Mouse (Mus musculus) stomach, postnatal 0 days (tissue): ENCODE results near the gene Rab7b. TPM values are rescaled to one million over a fixed set of nuclear protein-coding genes. Genes with fewer than 3 reads are reported as not detected.

Source experiments
- ATAC-seq: fragments of 200-750 bp; cut with Nextera tagmentation; 2 replicates; pipeline ENCODE4 v1.8.0; 2017; ENCODE audit not compliant: low FRiP score, low TSS enrichment
- DNase-seq: peaks from one replicate; pipeline ENCODE4 v3.0.0-alpha.2; 2016; ENCODE audit warnings: low spot score
- H3K27ac ChIP-seq: fragments of 300-500 bp; sonication (generic); replicated peaks from 2 replicates; pipeline ENCODE4 v1.5.1; 2014; ENCODE audit warnings: mild to moderate bottlenecking, control low read depth
- H3K27me3 ChIP-seq: fragments of 300-500 bp; sonication (generic); 2 replicates; pipeline ENCODE4 v1.6.1; 2014; ENCODE audit warnings: low read length; ENCODE audit not compliant: control insufficient read depth, insufficient read depth
- H3K36me3 ChIP-seq: fragments of 300-500 bp; sonication (generic); 2 replicates; pipeline ENCODE4 v1.6.1; 2014; ENCODE audit warnings: low read length, mixed read lengths; ENCODE audit not compliant: control insufficient read depth, insufficient read depth
- H3K4me1 ChIP-seq: fragments of 300-500 bp; sonication (generic); replicated peaks from 2 replicates; pipeline ENCODE4 v1.6.1; 2014; ENCODE audit warnings: antibody characterized with exemption; ENCODE audit not compliant: control insufficient read depth, insufficient read depth
- H3K4me2 ChIP-seq: fragments of 300-500 bp; sonication (generic); replicated peaks from 2 replicates; pipeline ENCODE4 v1.6.1; 2014; ENCODE audit warnings: low read depth, mild to moderate bottlenecking, control low read depth, moderate library complexity
- H3K4me3 ChIP-seq: fragments of 300-500 bp; sonication (generic); 2 replicates; pipeline ENCODE4 v1.5.1; 2014; ENCODE audit warnings: low read depth, low read length, control low read depth
- H3K9ac ChIP-seq: fragments of 300-500 bp; sonication (generic); 2 replicates; pipeline ENCODE4 v1.6.1; 2014; ENCODE audit warnings: mild to moderate bottlenecking, low read length, control low read depth, mixed read lengths
- H3K9me3 ChIP-seq: fragments of 300-500 bp; sonication (generic); 2 replicates; pipeline ENCODE4 v1.6.1; 2016; ENCODE audit warnings: low read length; ENCODE audit not compliant: control insufficient read depth
- CTCF ChIP-seq: IDR thresholded peaks from 2 replicates; pipeline ENCODE4 v1.5.1; 2016; ENCODE audit warnings: antibody characterized with exemption, low read depth, mild to moderate bottlenecking, moderate library complexity
- EP300 ChIP-seq: optimal IDR thresholded peaks from 2 replicates; pipeline ENCODE3; 2016; ENCODE audit warnings: antibody characterized with exemption
- WGBS: fragments of 180-500 bp; shearing (Covaris S2); extraction: QIAGEN DNeasy Blood & Tissue Kit; methylation state at CpG from one replicate; pipeline ENCODE4 v1.1.7; 2014; 5-methylcytosine and 5-hydroxymethylcytosine counted together
- polyA plus RNA-seq: library from polyadenylated mRNA; unstranded; fragments of >200 nt; fragmentation: Nextera tagmentation; extraction: Ambion mirVana; gene quantifications from 2 replicates; pipeline ENCODE4 v1.2.1, GENCODE M21; 2015

The Rab7b gene
- polyA plus RNA-seq, 1 experiment from 2014 or later, result 13.5 TPM

DNA sequence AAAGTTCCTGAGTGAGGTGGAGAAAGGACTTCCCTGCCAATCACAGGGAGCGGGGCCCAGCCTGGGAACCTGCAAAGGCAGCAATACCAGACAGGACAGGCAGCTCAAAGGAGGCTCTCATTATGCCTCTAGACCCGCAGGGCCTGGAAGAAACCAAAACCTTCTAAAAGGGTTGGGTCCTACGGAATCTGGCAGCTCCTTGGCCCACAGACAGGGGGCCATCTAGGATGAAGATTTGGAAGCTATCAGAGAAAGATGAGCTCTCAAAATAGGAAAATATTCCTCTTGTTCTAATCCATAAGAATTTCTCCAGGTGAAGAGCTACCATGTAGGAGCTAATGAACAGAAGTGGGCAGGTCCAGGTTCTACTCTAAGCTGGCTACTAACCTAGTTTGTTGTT is 521 bp downstream of the Rab7b start:
- H3K36me3 ChIP-seq, result no peaks in the 10 kb centered on the region
- peak overlapping the region; percentile 70 for H3K27ac ChIP-seq
- peak overlapping the region; percentile 31 for H3K4me3 ChIP-seq
- no peak for DNase-seq
- TF ChIP-seq EP300 (no peak), CTCF (peak; percentile 24; the same call in 1 of the 2 replicates)
- no peak for ATAC-seq
- H3K9me3 ChIP-seq, result no peaks in the 10 kb centered on the region
- no peaks in the 10 kb centered on the region for H3K27me3 ChIP-seq
- 52% methylated on average over 3 of the region's 3 CpGs for WGBS
- H3K4me2 ChIP-seq, result peak overlapping the region; percentile 46
- H3K9ac ChIP-seq, result peak overlapping the region; percentile 52
- H3K4me1 ChIP-seq, result peaks cover 3% of the 10 kb centered on the region; the same call in 1 of the 2 replicates

DNA sequence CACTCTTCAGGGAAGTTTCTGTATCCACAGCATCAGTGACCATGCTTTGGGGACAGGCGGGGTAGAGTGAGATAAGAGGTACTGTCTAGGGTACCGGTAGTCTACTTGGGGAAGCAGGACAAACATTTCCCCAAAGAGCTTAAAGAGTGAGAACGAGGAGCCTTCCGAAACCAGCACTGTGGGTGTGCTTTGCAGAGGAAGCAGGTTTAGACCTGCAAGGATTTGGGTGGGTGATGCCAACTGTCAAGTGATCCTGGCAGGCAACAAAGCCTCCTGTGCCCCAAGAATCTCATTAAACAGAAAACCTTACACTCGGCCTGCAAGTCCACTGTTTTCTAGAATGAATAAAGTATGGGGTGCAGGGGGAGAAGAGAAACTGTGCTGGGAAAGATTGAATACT is 1.4 kb downstream of the Rab7b start:
- Histone ChIP-seq H3K27me3 (no peaks in the 10 kb centered on the region), H3K4me3 (peak overlapping the region; percentile 2; the same call in 1 of the 2 replicates), H3K4me1 (peaks cover 3% of the 10 kb centered on the region; the same call in 1 of the 2 replicates), H3K4me2 (peak overlapping the region; percentile 46), H3K9ac (peak overlapping the region; percentile 31; the same call in 1 of the 2 replicates), H3K9me3 (no peaks in the 10 kb centered on the region), H3K36me3 (no peaks in the 10 kb centered on the region), H3K27ac (peak overlapping the region; percentile 80)
- DNase-seq (no peak), ATAC-seq (no peak)
- TF ChIP-seq CTCF (no peak), EP300 (no peak)
- WGBS, result 71% methylated on average over 5 of the region's 5 CpGs

DNA sequence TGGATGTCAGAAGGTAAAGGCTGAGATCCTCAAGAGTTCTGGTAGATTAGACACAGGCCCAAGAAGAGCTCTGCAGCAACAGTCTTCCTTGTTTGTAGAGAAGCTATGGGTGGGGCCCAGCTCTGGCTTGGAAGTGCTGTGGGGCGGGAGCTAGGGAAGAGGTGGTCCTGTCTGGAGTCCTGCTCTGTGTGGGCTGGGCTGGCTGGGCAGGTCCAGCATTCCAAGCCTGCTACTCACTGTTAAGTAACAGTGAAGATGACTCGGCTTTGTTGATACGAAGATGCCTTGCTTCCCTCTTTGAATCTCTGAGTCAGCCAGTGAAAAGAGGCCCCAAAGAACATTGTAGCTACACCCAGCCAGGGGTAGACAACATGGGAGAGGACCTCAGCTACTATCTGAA is 1.9 kb downstream of the Rab7b start:
- H3K4me2 ChIP-seq, result peak overlapping the region; percentile 46
- no peaks in the 10 kb centered on the region for H3K36me3 ChIP-seq
- peak; percentile 54 for DNase-seq

DNA sequence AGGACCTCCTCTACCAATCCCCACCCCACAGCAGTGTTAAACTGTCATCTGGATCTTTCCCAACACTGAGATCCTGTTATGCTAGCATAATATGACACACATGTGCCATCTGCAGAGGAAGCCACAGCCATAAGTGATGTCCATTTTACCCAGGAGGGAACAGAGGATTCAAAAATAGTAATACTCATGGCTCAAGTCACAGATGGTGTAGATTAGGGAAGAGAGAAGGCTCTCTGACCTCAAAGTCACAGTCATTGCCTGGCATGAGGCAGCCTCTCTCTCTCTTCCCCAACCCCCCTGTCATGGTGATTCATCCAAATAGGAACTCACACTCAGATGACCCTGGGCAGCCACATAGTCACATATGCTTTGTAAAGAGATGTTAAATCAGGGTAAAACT is 2.9 kb downstream of the Rab7b start:
- Histone ChIP-seq H3K9me3 (no peaks in the 10 kb centered on the region), H3K4me1 (peaks cover 3% of the 10 kb centered on the region; the same call in 1 of the 2 replicates), H3K27ac (no peak overlapping the region; the same call in 1 of the 2 replicates), H3K36me3 (no peaks in the 10 kb centered on the region), H3K9ac (no peak overlapping the region), H3K4me3 (no peak overlapping the region), H3K27me3 (no peaks in the 10 kb centered on the region), H3K4me2 (no peak overlapping the region)
- TF ChIP-seq EP300 (no peak), CTCF (no peak)
- ATAC-seq (no peak; the same call in 1 of the 2 replicates), DNase-seq (no peak)

More for the DNA sequence above, 1.9 kb downstream of the Rab7b start:
- TF ChIP-seq CTCF (no peak), EP300 (no peak)
- Histone ChIP-seq H3K9me3 (no peaks in the 10 kb centered on the region), H3K4me1 (peaks cover 3% of the 10 kb centered on the region; the same call in 1 of the 2 replicates), H3K9ac (peak overlapping the region; percentile 31; the same call in 1 of the 2 replicates), H3K4me3 (peak overlapping the region; percentile 2; the same call in 1 of the 2 replicates), H3K27ac (peak overlapping the region; percentile 87), H3K27me3 (no peaks in the 10 kb centered on the region)
- 17% methylated on average over 3 of the region's 3 CpGs for WGBS
- peak; percentile 93 for ATAC-seq

DNA sequence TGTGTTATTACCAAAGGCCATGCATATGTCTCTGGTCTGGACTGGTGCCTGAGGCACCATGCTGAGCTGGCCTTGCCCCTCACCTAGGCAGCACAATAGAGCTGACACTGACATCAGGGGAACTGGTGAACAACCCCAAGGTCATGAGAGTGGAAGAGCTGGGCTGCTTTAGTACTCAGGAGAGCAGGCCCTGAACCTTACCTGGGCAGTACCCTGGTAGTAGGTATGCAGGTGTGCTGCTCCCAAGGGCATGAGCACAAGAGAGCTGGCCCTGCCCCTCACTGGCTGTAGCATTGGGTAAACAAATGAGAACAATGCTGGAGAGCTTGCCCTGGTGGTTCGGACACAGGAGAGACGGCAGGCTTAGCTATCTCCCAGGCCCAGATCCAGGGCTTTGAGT is 6.8 kb downstream of the Rab7b start:
- ATAC-seq, result peak; percentile 61
- 43% methylated on average over 2 of the region's 2 CpGs for WGBS

DNA sequence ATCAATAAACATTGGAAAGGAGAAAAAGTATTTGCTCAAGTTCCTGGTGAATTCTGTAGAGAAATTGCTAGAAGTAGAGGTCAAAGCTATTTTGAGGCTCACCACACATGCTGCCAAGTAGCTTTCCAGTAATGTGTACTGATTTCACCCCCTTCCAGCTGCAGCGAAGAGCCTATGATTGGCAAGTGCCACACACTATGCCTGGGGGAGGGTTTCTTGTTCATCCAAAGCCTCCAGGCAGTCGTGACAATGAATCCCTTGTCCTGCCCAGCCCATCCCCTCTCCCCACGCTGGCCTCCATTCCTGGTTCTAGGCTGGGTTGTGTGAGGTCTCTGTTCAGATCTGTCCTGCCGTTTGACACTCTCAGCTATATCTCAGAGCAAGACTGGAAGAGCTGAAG is 7.8 kb downstream of the Rab7b start:
- no peak overlapping the region for H3K4me3 ChIP-seq
- H3K27ac ChIP-seq, result no peak overlapping the region
- H3K9ac ChIP-seq, result no peak overlapping the region

More for the DNA sequence above, 6.8 kb downstream of the Rab7b start:
- Histone ChIP-seq H3K9ac (no peak overlapping the region), H3K36me3 (no peaks in the 10 kb centered on the region), H3K9me3 (no peaks in the 10 kb centered on the region), H3K4me2 (no peak overlapping the region), H3K27me3 (no peaks in the 10 kb centered on the region), H3K27ac (no peak overlapping the region), H3K4me3 (no peak overlapping the region), H3K4me1 (peaks cover 3% of the 10 kb centered on the region; the same call in 1 of the 2 replicates)
- TF ChIP-seq CTCF (no peak), EP300 (no peak)
- no peak for DNase-seq

More for the DNA sequence above, 7.8 kb downstream of the Rab7b start:
- 65% methylated on average over 4 of the region's 4 CpGs for WGBS
- ATAC-seq, result no peak
- Histone ChIP-seq H3K36me3 (no peaks in the 10 kb centered on the region), H3K27me3 (no peaks in the 10 kb centered on the region), H3K9me3 (no peaks in the 10 kb centered on the region), H3K4me1 (no peaks in the 10 kb centered on the region), H3K4me2 (no peak overlapping the region)
- no peak for TF ChIP-seq EP300
- TF ChIP-seq CTCF, result no peak
- no peak for DNase-seq
